Comparison of ENCODE assay signal across 9 mouse cellular contexts in genomic region chr4:138700184-138700982, GRCm38 (mm10). TPM values are rescaled to one million over a fixed set of nuclear protein-coding genes. Genes with fewer than 3 reads are reported as not detected.
A peak's percentile ranks its signal among the peaks of the same experiment; 100 is the strongest.
DNase-seq lines count a peak whose midpoint lies in the region; ATAC-seq and TF ChIP-seq lines count a peak whose summit lies in the region.
"Had no signal": no experiment of that assay in that cellular context is flagged by ENCODE, and none has a peak within 500 bp of the region (broad histone marks: within the 10 kb centered on the region; RNA-seq: fewer than 3 reads in every experiment).

No protein-coding gene starts in this region.

- no peaks in the 10 kb centered on the region for H3K36me3 ChIP-seq in forebrain, embryonic 11.5 days (ENCODE audit: control insufficient read depth, insufficient read depth, low read length)
- no peaks in the 10 kb centered on the region for H3K36me3 ChIP-seq in kidney, adult 2 months (ENCODE audit: control insufficient read depth, insufficient read depth, low read length)
- H3K36me3 ChIP-seq in lung, embryonic 16.5 days (ENCODE audit: control insufficient read depth, insufficient read depth, low read length): no peaks in the 10 kb centered on the region
- H3K36me3 ChIP-seq: G1E had no signal

- DNase-seq in adrenal gland, adult 2 months: peak; percentile 41
- no peak for DNase-seq in adrenal gland, adult 8-10 months
- peak; percentile 70 for DNase-seq in 416B (ENCODE audit: low read depth)
- DNase-seq in c-Kit-negative CD71-positive TER-119-positive erythroid progenitor cells, embryonic 14.5 days (ENCODE audit: low read depth, low spot score): peak; percentile 3
- peak; percentile 75 for DNase-seq in forebrain, embryonic 11.5 days (ENCODE audit: low spot score)
- DNase-seq in kidney, adult 2 months: peak; percentile 82
- peak; percentile 89 for DNase-seq in retina, postnatal 1 day

- 0 out of 2 replicates have a peak, but pooled peaks have one; percentile 36 for ATAC-seq in forebrain, embryonic 11.5 days (replicated peaks; ENCODE audit: low FRiP score)
- 0 out of 2 replicates have a peak, but pooled peaks have one; percentile 31 for ATAC-seq in lung, embryonic 16.5 days (ENCODE audit: low read depth)

- no peak overlapping the region for H3K4me3 ChIP-seq in forebrain, embryonic 11.5 days (ENCODE audit: low read depth, low read length)
- no peak overlapping the region for H3K4me3 ChIP-seq in kidney, adult 2 months (ENCODE audit: insufficient read depth, low read depth, low read length)
- no peak overlapping the region for H3K4me3 ChIP-seq in lung, embryonic 16.5 days (ENCODE audit: low read length)

- peak; percentile 80 for TF ChIP-seq CTCF in kidney, adult 2 months (conservative IDR thresholded peaks at IDR 0.05; ENCODE audit: insufficient read depth, insufficient read length, low read depth, low read length)

- TF ChIP-seq POLR2A in kidney, adult 2 months (IDR thresholded peaks at IDR 0.05; ENCODE audit: low read depth, low read length): no peak

- H3K27me3 ChIP-seq in forebrain, embryonic 11.5 days (ENCODE audit: control insufficient read depth, insufficient read depth, low read length): no peaks in the 10 kb centered on the region; the same call in 1 of the 2 replicates
- no peaks in the 10 kb centered on the region for H3K27me3 ChIP-seq in kidney, adult 2 months (replicated peaks; ENCODE audit: control insufficient read depth, insufficient read depth, low read length)
- no peaks in the 10 kb centered on the region for H3K27me3 ChIP-seq in lung, embryonic 16.5 days (ENCODE audit: control insufficient read depth, insufficient read depth, low read depth, low read length)

- H3K9me3 ChIP-seq in forebrain, embryonic 11.5 days (ENCODE audit: control insufficient read depth, low read length): no peaks in the 10 kb centered on the region
- no peaks in the 10 kb centered on the region for H3K9me3 ChIP-seq in lung, embryonic 16.5 days (ENCODE audit: control insufficient read depth, low read length)

- peaks cover 6% of the 10 kb centered on the region; the same call in 1 of the 2 replicates for H3K4me1 ChIP-seq in forebrain, embryonic 11.5 days (replicated peaks; ENCODE audit: control insufficient read depth, insufficient read depth, low read length)
- H3K4me1 ChIP-seq in kidney, adult 2 months (ENCODE audit: control insufficient read depth, insufficient read depth, low read length): 0 out of 2 replicates have a peak, but pooled peaks cover 2% of the 10 kb centered on the region
- H3K4me1 ChIP-seq in lung, embryonic 16.5 days (replicated peaks; ENCODE audit: control insufficient read depth, insufficient read depth, low read length): no peaks in the 10 kb centered on the region

- no peak overlapping the region for H3K4me2 ChIP-seq in forebrain, embryonic 11.5 days (ENCODE audit: low read depth, low read length, severe bottlenecking)
- H3K4me2 ChIP-seq in lung, embryonic 16.5 days (ENCODE audit: low read depth, low read length): no peak overlapping the region

- H3K27ac ChIP-seq in forebrain, embryonic 11.5 days (ENCODE audit: low read depth, low read length): no peak overlapping the region
- H3K27ac ChIP-seq in kidney, adult 2 months (ENCODE audit: insufficient read depth, low read depth, low read length): no peak overlapping the region
- no peak overlapping the region for H3K27ac ChIP-seq in lung, embryonic 16.5 days (ENCODE audit: low read length)

- WGBS in forebrain, embryonic 11.5 days: 28% methylated on average over 15 of the region's 15 CpGs
- 29% methylated on average over 15 of the region's 15 CpGs for WGBS in kidney, adult 2 months
- WGBS in lung, embryonic 16.5 days: 22% methylated on average over 15 of the region's 15 CpGs

- H3K9ac ChIP-seq in forebrain, embryonic 11.5 days (ENCODE audit: low read length): no peak overlapping the region
- H3K9ac ChIP-seq in lung, embryonic 16.5 days (ENCODE audit: low read length): no peak overlapping the region

RNA-seq across cellular contexts. Expression of gene Pla2g2c, which starts 24.2 kb away (rescaled TPM):
- under 1 TPM in 1 of 2 experiments, not detected in 1; 0.24 TPM for total RNA-seq in adrenal gland, adult 2 months (2021)
- 0.30 and 0.32 TPM in 2 replicates for polyA plus RNA-seq in adrenal gland, adult 2 months (2012; rRNA removed)
- total RNA-seq in adrenal gland, adult 8-10 months (2022): under 1 TPM in 3 of 4 experiments, not detected in 1; 0.52 to 0.81 (median 0.68) TPM
- 0.37 and 0.52 TPM in 2 replicates for polyA plus RNA-seq in forebrain, embryonic 11.5 days (2014; fragmentation: Nextera tagmentation; extraction: Ambion mirVana)
- polyA plus RNA-seq in kidney, adult 2 months (2012; rRNA removed): 0.87 and 1.2 TPM in 2 replicates
- polyA plus RNA-seq in lung, embryonic 16.5 days (2015; fragmentation: Nextera tagmentation; extraction: Ambion mirVana): 0.30 and 0.41 TPM in 2 replicates
- polyA plus RNA-seq: G1E had no signal

RNA-seq across cellular contexts. Expression of gene Ubxn10, which starts 36.6 kb away (rescaled TPM):
- 1 to 10 TPM in 1 of 2 experiments, under 1 TPM in 1; 0.52 to 1.6 TPM for total RNA-seq in adrenal gland, adult 2 months (2021)
- 1.9 and 2.0 TPM in 2 replicates for polyA plus RNA-seq in adrenal gland, adult 2 months (2012; rRNA removed)
- 1 to 10 TPM; 1.0 to 3.9 (median 2.3) TPM for total RNA-seq in adrenal gland, adult 8-10 months (2022)
- 1.5 and 1.6 TPM in 2 replicates for polyA plus RNA-seq in forebrain, embryonic 11.5 days (2014; fragmentation: Nextera tagmentation; extraction: Ambion mirVana)
- polyA plus RNA-seq in kidney, adult 2 months (2012; rRNA removed): 5.6 and 6.8 TPM in 2 replicates
- 6.6 and 8.3 TPM in 2 replicates for polyA plus RNA-seq in lung, embryonic 16.5 days (2015; fragmentation: Nextera tagmentation; extraction: Ambion mirVana)
- polyA plus RNA-seq: G1E had no signal

RNA-seq across cellular contexts. Expression of gene Pla2g2f, which starts 57.0 kb away (rescaled TPM):
- 10 to 100 TPM; 20.6 to 34.4 TPM for total RNA-seq in adrenal gland, adult 2 months (2021)
- 54.0 and 67.7 TPM in 2 replicates for polyA plus RNA-seq in adrenal gland, adult 2 months (2012; rRNA removed)
- 10 to 100 TPM; 27.9 to 46.9 (median 39.1) TPM for total RNA-seq in adrenal gland, adult 8-10 months (2022)
- polyA plus RNA-seq in forebrain, embryonic 11.5 days (2014; fragmentation: Nextera tagmentation; extraction: Ambion mirVana): 0.09 TPM in 1 of 2 replicates, not detected in the other
- polyA plus RNA-seq in kidney, adult 2 months (2012; rRNA removed): 0.03 TPM in 1 of 2 replicates, not detected in the other
- polyA plus RNA-seq in lung, embryonic 16.5 days (2015; fragmentation: Nextera tagmentation; extraction: Ambion mirVana): not detected in 2 replicates
- polyA plus RNA-seq: G1E had no signal

Comparison
In these comparisons a context has a peak if more than half of its experiments do, and no peak if none do; other contexts are left out.
1. RNA of gene Pla2g2f, which starts 57.0 kb away (polyA plus RNA-seq): 54.0 to 67.7 TPM in adrenal gland, adult 2 months; 0.09 TPM in forebrain, embryonic 11.5 days, not detected in lung, embryonic 16.5 days and 0.03 TPM in kidney, adult 2 months; every median in the first group is over 10 times any median in the second.